Mouse (Mus musculus) hindbrain, embryonic 10.5 days (tissue): ENCODE results near the gene Phactr3. TPM values are rescaled to one million over a fixed set of nuclear protein-coding genes. Genes with fewer than 3 reads are reported as not detected.

ENCODE experiments used
- DNase-seq: peaks from one replicate; pipeline ENCODE4 v3.0.0-alpha.2; 2017; ENCODE audit warnings: low spot score
- H3K27ac ChIP-seq: fragments of 300-500 bp; sonication (generic); 2 replicates; pipeline ENCODE4 v1.5.1; 2016; ENCODE audit warnings: mild to moderate bottlenecking, moderate library complexity
- H3K27me3 ChIP-seq: fragments of 300-500 bp; sonication (generic); 2 replicates; pipeline ENCODE4 v1.6.1; 2016; ENCODE audit warnings: mild to moderate bottlenecking; ENCODE audit not compliant: poor library complexity, insufficient read depth, severe bottlenecking
- H3K36me3 ChIP-seq: fragments of 300-500 bp; sonication (generic); 2 replicates; pipeline ENCODE4 v1.6.1; 2016; ENCODE audit warnings: mild to moderate bottlenecking, moderate library complexity
- H3K4me1 ChIP-seq: fragments of 300-500 bp; sonication (generic); replicated peaks from 2 replicates; pipeline ENCODE4 v1.6.1; 2016; ENCODE audit warnings: mild to moderate bottlenecking
- H3K4me3 ChIP-seq: fragments of 300-500 bp; sonication (generic); 2 replicates; pipeline ENCODE4 v1.5.1; 2016; ENCODE audit warnings: mild to moderate bottlenecking, moderate library complexity
- H3K9me3 ChIP-seq: fragments of 300-500 bp; sonication (generic); 2 replicates; pipeline ENCODE4 v1.6.1; 2016; ENCODE audit warnings: mild to moderate bottlenecking, moderate library complexity
- WGBS: fragments of 180-500 bp; shearing (Covaris S2); methylation state at CpG from one replicate; pipeline ENCODE4 v1.1.7; 2016; 5-methylcytosine and 5-hydroxymethylcytosine counted together
- polyA plus RNA-seq: library from polyadenylated mRNA; unstranded; fragments of >200 nt; fragmentation: Nextera tagmentation; extraction: Ambion mirVana; gene quantifications from 2 replicates; pipeline ENCODE4 v1.2.1, GENCODE M21; 2016

Phactr3 gene
- polyA plus RNA-seq, 1 experiment from 2014 or later: 11.1 TPM

DNA sequence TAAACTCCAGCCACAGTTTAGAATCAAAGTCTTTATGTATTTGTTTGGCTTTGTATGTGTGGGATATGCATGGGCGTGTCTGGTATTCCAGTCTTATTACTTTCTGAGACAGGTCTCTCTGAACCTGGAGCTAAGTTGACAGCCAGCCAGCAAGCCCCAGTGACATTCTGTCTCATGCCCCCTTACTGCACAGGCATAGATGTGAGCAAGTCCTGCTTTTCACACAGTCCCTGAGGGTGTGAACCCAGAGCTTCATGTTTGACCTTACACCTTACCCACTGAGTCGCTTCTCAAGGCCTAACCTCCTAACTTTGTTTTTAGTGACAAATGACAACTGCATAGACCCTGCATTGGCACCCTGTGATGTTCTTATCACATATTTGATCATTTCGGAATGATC, 169.9 kb downstream of the Phactr3 start:
- Histone ChIP-seq H3K4me1 (no peaks in the 10 kb centered on the region; the same call in 1 of the 2 replicates), H3K36me3 (no peaks in the 10 kb centered on the region), H3K27ac (no peak overlapping the region), H3K9me3 (no peaks in the 10 kb centered on the region), H3K27me3 (no peaks in the 10 kb centered on the region), H3K4me3 (no peak overlapping the region)
- DNase-seq: no peak
- WGBS: 89% methylated on average over 3 of the region's 3 CpGs

DNA sequence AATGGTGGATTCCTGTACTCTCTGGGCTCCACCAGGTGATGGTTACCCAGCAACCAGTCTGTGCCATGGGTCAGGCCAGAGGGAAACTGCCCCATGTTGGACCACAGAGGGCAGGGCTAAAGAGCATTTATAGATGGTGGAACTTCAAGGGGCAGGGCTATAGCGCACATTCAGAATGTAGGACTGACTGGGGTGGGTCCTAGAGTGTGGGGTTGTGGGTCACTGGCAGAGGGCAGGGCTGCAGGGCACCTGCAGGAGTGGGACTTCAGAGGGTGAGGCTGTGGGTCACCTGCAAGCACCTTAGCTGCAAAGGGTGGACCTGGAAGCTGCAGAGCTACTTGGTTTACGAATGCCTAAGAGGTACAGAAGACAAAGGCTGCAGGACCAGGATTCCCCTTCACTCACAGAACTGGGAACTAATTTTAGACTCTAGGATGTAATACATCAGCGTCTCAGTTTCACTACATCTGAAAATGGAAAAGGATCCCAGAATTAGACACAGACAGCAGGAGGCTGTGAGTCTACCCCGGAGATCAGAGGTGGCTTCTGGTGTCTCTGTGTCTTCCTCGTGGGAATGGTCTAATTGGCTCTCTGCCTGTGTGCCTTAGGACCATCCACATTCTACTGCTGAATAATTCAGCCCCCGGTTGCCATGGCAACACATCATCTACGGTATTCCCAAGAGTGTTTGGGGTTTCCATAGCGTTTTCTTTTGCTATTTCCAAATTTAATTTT, 184.8 kb downstream of the Phactr3 start:
- Histone ChIP-seq H3K9me3 (no peaks in the 10 kb centered on the region), H3K4me3 (no peak overlapping the region), H3K27ac (peak overlapping the region; percentile 81), H3K27me3 (no peaks in the 10 kb centered on the region), H3K36me3 (no peaks in the 10 kb centered on the region), H3K4me1 (peaks cover 29% of the 10 kb centered on the region)
- 51% methylated on average over 8 of the region's 8 CpGs for WGBS
- peak; percentile 54 for DNase-seq

DNA sequence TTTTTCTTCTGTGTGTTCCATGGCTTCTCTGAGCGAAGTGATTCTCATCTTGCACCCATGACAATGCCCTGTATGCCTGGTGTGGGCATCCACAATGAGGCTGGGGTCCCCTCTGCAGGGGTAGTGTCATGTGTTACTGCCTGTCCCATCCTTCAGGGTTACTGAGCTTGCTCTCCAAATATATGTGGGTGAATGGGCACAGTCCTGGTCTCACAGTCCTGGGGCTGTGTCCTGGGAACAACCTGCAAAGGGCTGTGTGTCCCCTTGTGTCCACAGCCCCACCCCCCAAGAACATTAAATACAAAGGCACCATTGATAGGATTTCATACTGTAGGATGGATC, 185.4 kb downstream of the Phactr3 start:
- H3K36me3 ChIP-seq: no peaks in the 10 kb centered on the region
- H3K4me1 ChIP-seq: peaks cover 29% of the 10 kb centered on the region
- no peaks in the 10 kb centered on the region for H3K27me3 ChIP-seq
- no peak for DNase-seq
- peak overlapping the region; percentile 81 for H3K27ac ChIP-seq
- H3K9me3 ChIP-seq: no peaks in the 10 kb centered on the region
- no peak overlapping the region for H3K4me3 ChIP-seq
- 56% methylated on average over 1 of the region's 1 CpGs for WGBS

DNA sequence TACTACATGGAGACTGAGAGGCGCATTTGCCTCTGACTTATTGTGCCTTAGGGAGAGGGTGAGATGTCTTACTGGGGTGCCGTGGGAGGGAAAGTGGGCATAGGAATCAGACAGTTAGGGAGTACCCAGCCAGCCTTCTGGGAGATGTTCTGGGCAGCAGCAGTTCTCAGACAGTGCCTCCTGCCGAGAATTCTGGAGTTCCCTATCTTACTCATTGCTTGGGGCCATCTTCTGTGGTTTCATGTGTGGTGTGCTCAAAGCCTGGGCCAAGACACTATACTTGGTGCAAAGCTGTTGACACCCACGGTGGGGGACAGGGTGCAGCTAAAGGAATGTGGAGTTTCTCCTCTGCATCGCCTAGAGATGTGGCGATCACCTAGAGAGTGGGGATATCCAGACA, 185.9 kb downstream of the Phactr3 start:
- peak overlapping the region; percentile 81 for H3K27ac ChIP-seq
- no peak for DNase-seq
- H3K9me3 ChIP-seq: no peaks in the 10 kb centered on the region
- no peak overlapping the region for H3K4me3 ChIP-seq
- H3K36me3 ChIP-seq: no peaks in the 10 kb centered on the region
- peaks cover 29% of the 10 kb centered on the region for H3K4me1 ChIP-seq
- 88% methylated on average over 6 of the region's 6 CpGs for WGBS
- no peaks in the 10 kb centered on the region for H3K27me3 ChIP-seq

DNA sequence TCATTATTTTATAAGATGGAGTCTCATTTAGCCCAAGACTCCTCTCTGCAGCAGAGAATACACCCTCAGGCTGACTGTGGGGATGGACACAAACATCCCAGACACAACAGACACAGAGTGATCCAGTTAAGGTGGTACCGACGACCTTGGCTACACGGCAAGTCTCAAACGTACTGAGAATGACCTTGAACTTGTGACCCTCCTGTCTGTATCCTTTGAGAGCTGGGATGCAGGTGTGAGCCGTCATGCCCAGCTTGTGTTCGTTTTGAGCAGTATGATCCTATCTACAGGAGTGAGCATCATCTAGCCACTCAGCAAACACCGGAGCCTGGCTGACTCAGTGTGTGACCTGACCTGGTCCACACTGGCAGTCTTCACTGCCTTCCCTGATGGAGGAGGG, 194.8 kb downstream of the Phactr3 start:
- Histone ChIP-seq H3K27me3 (no peaks in the 10 kb centered on the region), H3K36me3 (no peaks in the 10 kb centered on the region), H3K9me3 (no peaks in the 10 kb centered on the region), H3K27ac (no peak overlapping the region), H3K4me3 (no peak overlapping the region), H3K4me1 (no peaks in the 10 kb centered on the region; the same call in 1 of the 2 replicates)
- 88% methylated on average over 7 of the region's 7 CpGs for WGBS
- no peak for DNase-seq

DNA sequence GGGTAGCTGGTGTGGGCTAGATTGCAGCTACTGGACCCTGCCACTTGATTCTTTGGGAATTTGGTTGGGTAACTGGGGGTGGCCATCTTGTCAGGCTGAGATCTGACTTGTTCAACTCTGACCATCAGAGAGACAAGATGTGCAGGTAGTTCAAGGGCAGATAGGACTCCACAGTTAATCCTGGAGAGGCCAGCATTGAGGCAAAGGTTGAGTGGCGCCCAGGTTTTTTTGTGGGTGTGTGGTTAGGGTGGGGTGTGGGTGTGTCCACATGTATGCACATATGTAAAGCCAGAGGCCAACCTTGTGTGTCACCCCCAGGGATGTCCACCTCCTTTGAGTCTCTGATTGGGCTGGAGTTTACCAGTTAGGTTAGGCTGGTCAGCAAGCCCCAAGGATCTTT, 197.5 kb downstream of the Phactr3 start:
- 85% methylated on average over 1 of the region's 1 CpGs for WGBS
- Histone ChIP-seq H3K27ac (no peak overlapping the region), H3K4me3 (no peak overlapping the region), H3K4me1 (no peaks in the 10 kb centered on the region), H3K36me3 (no peaks in the 10 kb centered on the region), H3K9me3 (no peaks in the 10 kb centered on the region), H3K27me3 (no peaks in the 10 kb centered on the region)
- no peak for DNase-seq

DNA sequence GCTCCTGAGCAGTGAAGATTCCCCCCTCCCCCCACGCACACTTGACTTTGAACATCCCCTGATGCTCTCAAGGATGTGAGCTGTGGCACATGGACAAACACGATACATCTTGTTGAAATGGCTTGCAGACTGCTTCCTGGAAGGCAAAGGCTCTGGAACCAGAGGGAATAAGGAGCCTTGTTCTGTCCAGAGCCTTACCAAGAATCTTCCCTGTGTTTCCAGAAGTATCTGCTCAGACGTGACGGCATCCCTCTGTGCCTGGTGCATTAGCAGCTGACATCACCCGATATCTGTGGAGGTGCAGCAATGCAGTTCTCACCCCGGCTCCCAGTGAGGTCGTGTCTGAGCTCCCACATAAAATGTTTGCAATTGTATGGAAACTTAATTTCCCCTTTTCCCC, 201.0 kb downstream of the Phactr3 start:
- Histone ChIP-seq H3K27ac (no peak overlapping the region), H3K27me3 (no peaks in the 10 kb centered on the region), H3K4me1 (no peaks in the 10 kb centered on the region), H3K36me3 (no peaks in the 10 kb centered on the region), H3K4me3 (no peak overlapping the region), H3K9me3 (no peaks in the 10 kb centered on the region)
- 87% methylated on average over 7 of the region's 7 CpGs for WGBS
- DNase-seq: no peak

DNA sequence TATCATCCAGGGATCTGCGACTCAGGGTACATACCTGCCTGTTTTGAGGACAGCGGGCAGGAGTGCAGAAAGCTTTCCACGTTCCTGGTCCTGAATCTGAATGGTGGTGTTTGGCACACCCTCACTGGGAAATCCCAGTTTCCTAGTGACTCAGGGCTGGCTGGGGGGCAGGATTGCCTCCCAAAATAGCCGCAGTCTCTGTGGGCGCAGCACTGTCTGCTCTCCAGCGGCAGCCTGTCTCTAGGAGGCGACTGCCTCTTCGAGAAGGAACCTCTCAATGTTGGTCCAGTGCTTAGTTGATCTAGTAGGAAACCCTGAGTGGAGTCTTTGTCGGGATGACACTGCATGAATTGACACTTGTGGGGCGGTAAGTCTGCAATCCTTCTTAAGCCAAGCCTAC, 202.5 kb downstream of the Phactr3 start:
- DNase-seq: peak; percentile 2
- 86% methylated on average over 10 of the region's 10 CpGs for WGBS
- Histone ChIP-seq H3K27me3 (no peaks in the 10 kb centered on the region), H3K27ac (no peak overlapping the region), H3K9me3 (no peaks in the 10 kb centered on the region), H3K36me3 (no peaks in the 10 kb centered on the region), H3K4me3 (no peak overlapping the region), H3K4me1 (no peaks in the 10 kb centered on the region)

DNA sequence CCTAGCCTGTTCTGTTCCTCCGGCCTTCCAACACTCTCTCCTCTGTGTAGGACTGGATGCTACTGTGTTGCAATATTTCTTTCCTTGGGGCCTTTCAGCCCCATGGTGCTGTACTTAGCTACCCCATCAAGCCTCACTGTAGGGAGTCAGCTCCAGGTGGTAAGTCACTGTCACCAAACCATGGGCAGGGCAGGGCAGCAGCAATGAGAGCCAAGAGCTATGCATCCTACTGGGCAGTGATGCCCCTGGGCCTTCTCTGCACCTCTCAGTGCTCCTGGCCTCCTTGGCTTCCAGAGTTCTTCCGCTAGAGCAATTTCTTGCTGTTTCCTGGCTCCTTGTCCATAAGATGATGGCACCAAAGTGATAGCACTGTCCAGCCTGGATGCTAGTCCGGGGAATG, 205.6 kb downstream of the Phactr3 start:
- 89% methylated on average over 3 of the region's 3 CpGs for WGBS
- Histone ChIP-seq H3K36me3 (no peaks in the 10 kb centered on the region), H3K27ac (no peak overlapping the region), H3K9me3 (no peaks in the 10 kb centered on the region), H3K4me3 (no peak overlapping the region), H3K4me1 (peaks cover 18% of the 10 kb centered on the region), H3K27me3 (no peaks in the 10 kb centered on the region)
- no peak for DNase-seq

DNA sequence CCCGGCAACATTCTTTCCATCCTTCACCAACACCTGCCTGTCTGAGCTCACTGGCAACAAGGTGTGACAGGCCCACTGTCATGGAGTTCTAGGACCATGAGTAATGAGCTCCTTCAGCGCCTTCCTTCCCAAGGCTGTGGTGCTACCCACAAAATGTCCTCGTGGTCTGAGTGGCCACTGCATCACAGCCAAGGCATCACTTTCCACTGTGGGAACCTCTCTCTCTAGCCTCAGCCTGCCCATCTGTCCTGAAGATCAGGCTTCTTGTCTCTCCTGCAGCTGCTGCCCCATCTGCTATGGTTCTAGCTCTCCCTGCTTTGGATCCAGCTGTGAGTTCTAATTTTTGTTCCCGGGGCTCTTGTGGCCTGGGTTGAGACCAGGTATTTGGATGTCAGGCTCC, 206.0 kb downstream of the Phactr3 start:
- Histone ChIP-seq H3K4me1 (peaks cover 18% of the 10 kb centered on the region), H3K9me3 (no peaks in the 10 kb centered on the region), H3K27me3 (no peaks in the 10 kb centered on the region), H3K27ac (no peak overlapping the region), H3K4me3 (no peak overlapping the region), H3K36me3 (no peaks in the 10 kb centered on the region)
- DNase-seq: no peak
- WGBS: 82% methylated on average over 4 of the region's 4 CpGs

DNA sequence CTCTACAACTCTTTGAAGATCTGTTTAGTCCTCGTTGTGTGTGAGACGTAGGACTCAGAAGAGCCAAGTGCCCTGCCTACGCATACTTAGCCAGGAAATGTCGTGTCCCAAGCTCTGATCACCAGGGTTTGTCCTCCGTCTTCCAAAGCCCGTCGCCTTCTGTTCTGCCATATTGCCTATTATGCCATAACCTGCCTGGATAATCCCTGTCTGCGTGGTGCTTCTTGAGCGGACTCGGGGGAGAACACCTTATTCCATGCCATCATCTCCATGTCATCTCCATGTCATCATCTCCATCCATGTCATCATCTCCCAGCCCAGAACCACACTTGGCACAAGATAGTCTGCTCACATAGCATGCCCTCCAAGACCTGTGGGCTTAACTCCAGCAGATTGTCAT, 207.3 kb downstream of the Phactr3 start:
- no peak for DNase-seq
- Histone ChIP-seq H3K27ac (no peak overlapping the region), H3K27me3 (no peaks in the 10 kb centered on the region), H3K9me3 (no peaks in the 10 kb centered on the region), H3K4me3 (no peak overlapping the region), H3K36me3 (no peaks in the 10 kb centered on the region), H3K4me1 (peaks cover 18% of the 10 kb centered on the region)
- 90% methylated on average over 10 of the region's 10 CpGs for WGBS

DNA sequence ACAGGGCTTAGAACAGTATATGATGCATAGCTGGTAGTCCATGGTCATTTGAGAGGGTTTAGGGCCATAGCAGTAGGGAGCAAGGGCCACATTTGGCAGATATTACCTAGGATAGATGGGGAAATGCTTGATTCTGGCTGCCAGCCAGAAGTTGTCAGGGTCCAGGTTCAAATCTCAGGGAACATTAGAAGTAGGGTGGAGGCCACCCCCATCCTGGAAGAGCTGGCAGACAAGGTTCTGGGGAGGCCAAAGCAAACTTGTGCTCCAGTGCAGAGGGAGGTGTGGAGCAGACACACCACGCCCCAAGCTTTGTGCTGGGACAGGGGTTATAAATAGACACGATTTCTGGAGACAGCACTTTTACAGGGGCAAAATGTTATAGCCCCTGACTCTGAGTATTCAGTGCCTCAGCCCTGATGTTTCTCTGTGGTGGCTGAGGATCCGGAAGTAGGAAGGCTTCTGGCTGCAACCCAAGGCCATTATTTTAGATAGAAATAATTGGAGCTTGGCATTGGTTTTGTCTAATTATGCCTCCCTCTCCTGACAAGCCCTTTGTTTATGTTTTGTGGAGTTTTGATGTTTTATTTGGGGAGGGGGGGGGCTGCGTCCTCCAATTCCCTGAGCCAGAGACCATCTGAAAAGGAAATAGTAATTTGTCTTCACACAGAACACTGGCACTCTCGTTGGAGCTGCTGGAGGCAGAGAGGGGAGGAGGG, 208.1 kb downstream of the Phactr3 start:
- H3K36me3 ChIP-seq: no peaks in the 10 kb centered on the region
- peak overlapping the region; percentile 78; the same call in 1 of the 2 replicates for H3K27ac ChIP-seq
- peaks cover 18% of the 10 kb centered on the region for H3K4me1 ChIP-seq
- no peaks in the 10 kb centered on the region for H3K9me3 ChIP-seq
- H3K4me3 ChIP-seq: peak overlapping the region; percentile 31; the same call in 1 of the 2 replicates
- WGBS: 43% methylated on average over 5 of the region's 5 CpGs
- no peaks in the 10 kb centered on the region for H3K27me3 ChIP-seq
- no peak for DNase-seq

DNA sequence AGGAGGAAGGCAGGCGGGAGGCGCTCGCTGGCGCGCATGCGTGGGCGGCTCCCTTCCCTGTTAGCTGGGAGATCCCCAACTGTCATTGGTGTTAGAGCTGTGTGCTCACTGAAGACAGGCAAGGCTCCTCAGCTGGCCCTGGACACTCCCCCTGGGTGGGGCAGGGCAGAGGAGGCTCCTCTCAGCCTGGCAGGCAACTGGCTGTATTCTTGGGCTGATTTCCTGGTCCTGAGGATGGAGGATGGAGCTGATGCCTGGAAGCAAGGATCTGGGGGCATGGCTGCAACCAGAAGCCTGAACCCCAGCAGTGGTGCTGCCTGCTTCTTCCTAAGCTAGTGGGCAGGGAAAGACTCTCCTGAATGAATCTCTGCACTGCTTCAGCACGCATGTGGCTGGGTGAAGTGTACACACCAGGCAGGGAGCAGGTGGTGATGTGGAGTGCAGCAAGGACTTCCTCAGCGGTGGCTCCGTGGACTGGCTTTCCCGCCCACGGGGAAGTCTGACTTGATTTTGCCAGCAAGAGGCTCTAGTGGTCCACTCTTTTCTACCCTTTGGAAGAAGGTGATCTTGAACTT, 208.8 kb downstream of the Phactr3 start:
- Histone ChIP-seq H3K4me1 (peaks cover 18% of the 10 kb centered on the region), H3K27ac (peak overlapping the region; percentile 78), H3K36me3 (no peaks in the 10 kb centered on the region), H3K9me3 (no peaks in the 10 kb centered on the region), H3K27me3 (no peaks in the 10 kb centered on the region), H3K4me3 (peak overlapping the region; percentile 31)
- peak; percentile 85 for DNase-seq
- 14% methylated on average over 12 of the region's 12 CpGs for WGBS
